Mouse (Mus musculus): ENCODE data around the gene Olfr1062. TPM values are rescaled to one million over a fixed set of nuclear protein-coding genes. Genes with fewer than 3 reads are reported as not detected.
"Not testable (repeated sequence)": the region's sequence is repeated elsewhere in the genome, so short reads cannot be mapped to it uniquely, and the experiment has no call there.

Olfr1062 gene
- polyA plus RNA-seq (2015; fragmentation: Nextera tagmentation; extraction: Ambion mirVana) = not detected in 2 replicates

DNA sequence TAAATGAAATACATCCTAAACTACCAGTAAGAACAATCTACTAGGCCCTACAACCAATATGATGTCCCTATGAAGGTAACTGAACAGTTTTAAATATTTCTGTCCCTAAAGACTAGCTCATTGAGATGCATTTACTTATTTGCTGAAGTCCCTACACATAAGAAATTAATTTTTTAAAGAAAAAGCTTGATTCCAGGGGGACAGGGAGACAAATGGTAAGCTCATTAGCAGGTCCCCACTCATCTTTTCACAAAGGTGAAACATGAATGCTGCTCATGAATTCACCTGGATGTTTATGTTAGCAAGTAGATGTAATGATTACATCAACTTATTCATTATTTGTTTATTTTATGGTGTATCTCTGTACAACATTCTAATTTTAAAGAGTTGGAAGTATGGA is at the start of gene Olfr1062:
Olfr1062 (minus strand) TSS at position 101 of the 400 bp plus-strand sequence.
- H3K9me3 ChIP-seq (ENCODE audit: low read length); H3K27ac ChIP-seq (ENCODE audit: low read depth); H3K27me3 ChIP-seq (ENCODE audit: insufficient read depth, low read length); DNase-seq; H3K9ac ChIP-seq (replicated peaks); H3K4me1 ChIP-seq (ENCODE audit: insufficient read depth); H3K36me3 ChIP-seq (replicated peaks; ENCODE audit: insufficient read depth, low read length); ATAC-seq; H3K4me2 ChIP-seq (ENCODE audit: low read depth, low read length); H3K4me3 ChIP-seq (ENCODE audit: low read depth, low read length): not testable (repeated sequence)

DNA sequence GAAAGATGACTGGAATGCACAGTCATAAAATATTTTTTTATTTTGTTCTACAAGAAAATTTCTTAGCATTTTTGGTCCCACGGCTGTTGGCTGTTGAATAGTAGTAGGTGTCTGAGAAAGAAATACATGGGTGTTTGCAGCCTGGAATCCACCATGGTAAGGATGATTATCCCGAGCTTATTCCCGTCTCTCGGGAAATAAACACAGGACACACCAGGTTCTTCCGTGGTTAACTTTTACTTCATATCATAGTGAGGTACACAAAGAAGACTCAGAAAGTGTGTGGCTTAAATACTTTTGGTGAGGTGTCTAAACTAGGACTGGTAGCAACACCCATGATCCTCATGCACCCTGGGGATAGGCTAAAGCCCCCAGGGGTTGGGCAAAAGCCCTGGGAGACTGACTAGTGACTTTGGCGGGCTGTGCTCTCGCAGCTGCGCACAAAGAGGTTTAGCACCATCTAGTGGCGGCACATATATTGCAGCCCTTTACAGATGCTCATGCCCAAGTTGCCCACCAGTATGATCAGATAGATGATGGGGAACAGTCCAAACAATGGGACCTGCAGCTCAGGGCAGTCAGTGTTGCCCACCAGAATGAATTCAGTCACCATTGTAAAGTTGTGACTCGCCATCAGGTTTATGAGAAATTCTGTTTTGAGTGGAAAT is 38.0 kb upstream of the Olfr1062 start:
- no peaks in the 10 kb centered on the region for H3K27me3 ChIP-seq (ENCODE audit: insufficient read depth, low read length)
- 29% methylated on average over 10 of the region's 10 CpGs for WGBS (ENCODE audit: insufficient replicate concordance)
- no peak overlapping the region for H3K4me3 ChIP-seq (ENCODE audit: low read depth, low read length)
- H3K36me3 ChIP-seq (replicated peaks; ENCODE audit: insufficient read depth, low read length) = no peaks in the 10 kb centered on the region
- H3K4me1 ChIP-seq (ENCODE audit: insufficient read depth) = no peaks in the 10 kb centered on the region
- no peak overlapping the region for H3K27ac ChIP-seq (ENCODE audit: low read depth)
- ATAC-seq (0 out of 2 replicates have a peak, but pooled peaks have one; percentile 33), DNase-seq (peak; percentile 59)
- H3K9me3 ChIP-seq (ENCODE audit: low read length) = no peaks in the 10 kb centered on the region
- no peak overlapping the region for H3K4me2 ChIP-seq (ENCODE audit: low read depth, low read length)
- no peak for TF ChIP-seq EP300 (IDR thresholded peaks at IDR 0.05; ENCODE audit: low read depth)
- TF ChIP-seq CTCF (IDR thresholded peaks at IDR 0.05; ENCODE audit: low read depth) = peak; percentile 80
- H3K9ac ChIP-seq (replicated peaks) = no peak overlapping the region

- Histone ChIP-seq H3K4me1 (ENCODE audit: insufficient read depth) (no peaks in the 10 kb centered on the region), H3K27me3 (ENCODE audit: insufficient read depth, low read length) (no peaks in the 10 kb centered on the region), H3K9ac (replicated peaks) (no peak overlapping the region), H3K4me3 (ENCODE audit: low read depth, low read length) (no peak overlapping the region), H3K36me3 (replicated peaks; ENCODE audit: insufficient read depth, low read length) (no peaks in the 10 kb centered on the region), H3K27ac (ENCODE audit: low read depth) (no peak overlapping the region), H3K9me3 (ENCODE audit: low read length) (no peaks in the 10 kb centered on the region), H3K4me2 (ENCODE audit: low read depth, low read length) (no peak overlapping the region)
- 80% methylated on average over 1 of the region's 1 CpGs for WGBS (ENCODE audit: insufficient replicate concordance)
- TF ChIP-seq CTCF (IDR thresholded peaks at IDR 0.05; ENCODE audit: low read depth) (no peak), EP300 (IDR thresholded peaks at IDR 0.05; ENCODE audit: low read depth) (no peak)
- no peak for ATAC-seq
- no peak for DNase-seq
These were observed 33.9 kb upstream of the Olfr1062 start for GRCm38 (mm10) chr2:86460434-86460833.

DNA sequence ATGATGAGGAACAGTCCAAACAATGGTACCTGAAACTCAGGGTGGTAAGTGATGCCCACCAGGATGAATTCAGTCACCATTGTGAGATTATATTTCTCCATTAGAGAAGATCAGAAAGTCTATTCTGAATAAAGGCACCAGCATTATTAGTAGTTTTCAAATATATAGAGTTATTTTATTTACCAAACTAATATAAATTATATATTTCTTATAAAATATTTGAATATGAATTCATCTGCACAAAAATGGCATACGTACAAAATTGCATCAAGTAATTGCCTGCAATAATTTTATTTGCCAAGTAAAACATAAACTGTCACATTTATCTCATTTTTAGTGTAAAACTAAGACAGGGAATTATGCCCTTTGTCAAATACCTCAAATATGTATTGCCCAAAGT is 29.6 kb upstream of the Olfr1062 start, which contains the start of gene Olfr1066:
Olfr1066 (minus strand) TSS at position 101 of the 400 bp plus-strand sequence.
- ATAC-seq (no peak), DNase-seq (no peak)
- no peak within 1 kb of the TSS for H3K4me3 ChIP-seq (ENCODE audit: low read depth, low read length)
- no peaks in the 10 kb centered on the region for H3K27me3 ChIP-seq (ENCODE audit: insufficient read depth, low read length)
- no peak within 1 kb of the TSS for H3K27ac ChIP-seq (ENCODE audit: low read depth)
- WGBS (ENCODE audit: insufficient replicate concordance) = 69% methylated on average over 1 of the region's 1 CpGs
- no peaks in the 10 kb centered on the region for H3K9me3 ChIP-seq (ENCODE audit: low read length)
- H3K4me2 ChIP-seq (ENCODE audit: low read depth, low read length) = no peak within 1 kb of the TSS
- TF ChIP-seq CTCF (IDR thresholded peaks at IDR 0.05; ENCODE audit: low read depth) (no peak), EP300 (IDR thresholded peaks at IDR 0.05; ENCODE audit: low read depth) (no peak)
- H3K4me1 ChIP-seq (ENCODE audit: insufficient read depth) = no peaks in the 10 kb centered on the region
- no peaks in the 10 kb centered on the region for H3K36me3 ChIP-seq (replicated peaks; ENCODE audit: insufficient read depth, low read length)
- H3K9ac ChIP-seq (replicated peaks) = no peak within 1 kb of the TSS

- not testable (repeated sequence) for H3K27me3 ChIP-seq (ENCODE audit: insufficient read depth, low read length); H3K4me1 ChIP-seq (ENCODE audit: insufficient read depth); DNase-seq; H3K4me3 ChIP-seq (ENCODE audit: low read depth, low read length); H3K27ac ChIP-seq (ENCODE audit: low read depth); H3K9ac ChIP-seq (replicated peaks); H3K9me3 ChIP-seq (ENCODE audit: low read length); ATAC-seq; H3K4me2 ChIP-seq (ENCODE audit: low read depth, low read length); H3K36me3 ChIP-seq (replicated peaks; ENCODE audit: insufficient read depth, low read length)
- WGBS (ENCODE audit: insufficient replicate concordance) = no CpG with 5 or more reads among the region's 1 CpGs
These were observed 23.9 kb upstream of the Olfr1062 start, which contains the start of gene Olfr1065 for GRCm38 (mm10) chr2:86450491-86450890. Gene Olfr1065, minus strand, starts transcription at chr2:86450591.

DNA sequence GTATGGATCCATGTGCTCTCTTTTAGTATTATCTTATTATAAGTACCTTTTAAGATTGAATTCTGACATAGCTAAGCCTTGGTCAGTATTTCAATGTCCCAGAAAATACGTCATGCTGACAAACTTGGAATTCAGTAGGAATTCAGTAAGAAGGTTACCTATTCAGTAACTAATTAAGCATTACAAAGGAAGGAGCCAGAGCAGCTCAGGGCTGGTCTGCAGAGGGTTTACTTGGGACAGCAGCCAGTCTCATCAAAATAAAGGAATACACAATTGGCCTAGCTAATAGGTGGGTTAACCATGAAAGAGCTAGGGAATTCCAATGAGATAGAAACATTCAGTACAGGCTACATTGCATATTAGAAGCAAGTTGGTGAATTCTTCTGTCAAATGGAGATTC is 15.6 kb upstream of the Olfr1062 start:
- not testable (repeated sequence) for ATAC-seq; DNase-seq; H3K9me3 ChIP-seq (ENCODE audit: low read length); H3K27me3 ChIP-seq (ENCODE audit: insufficient read depth, low read length); H3K9ac ChIP-seq (replicated peaks); H3K4me1 ChIP-seq (ENCODE audit: insufficient read depth); H3K27ac ChIP-seq (ENCODE audit: low read depth); H3K4me2 ChIP-seq (ENCODE audit: low read depth, low read length); H3K4me3 ChIP-seq (ENCODE audit: low read depth, low read length); H3K36me3 ChIP-seq (replicated peaks; ENCODE audit: insufficient read depth, low read length)
- WGBS (ENCODE audit: insufficient replicate concordance) = 61% methylated on average over 1 of the region's 1 CpGs

DNA sequence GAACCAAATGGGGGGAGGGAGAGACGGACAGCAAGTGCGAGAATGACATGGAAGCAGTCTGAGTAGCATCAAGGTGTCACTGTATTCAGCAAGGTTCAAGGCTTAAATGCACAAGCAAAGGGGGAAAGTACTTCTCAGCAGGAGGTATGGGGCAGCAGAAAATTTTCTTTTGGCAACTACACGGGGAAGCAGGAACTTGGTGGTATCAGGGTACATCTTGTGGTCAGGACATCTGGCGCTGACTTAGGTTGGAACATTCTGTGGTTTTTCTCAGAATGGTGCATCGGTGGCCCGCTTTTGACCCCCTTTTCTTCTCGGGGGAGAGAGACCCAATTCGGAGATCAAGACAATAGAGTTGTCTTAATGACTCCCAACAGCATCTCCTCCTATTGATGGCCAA is 2.0 kb upstream of the Olfr1062 start:
- ATAC-seq; H3K9ac ChIP-seq (replicated peaks); H3K9me3 ChIP-seq (ENCODE audit: low read length); H3K4me1 ChIP-seq (ENCODE audit: insufficient read depth); H3K36me3 ChIP-seq (replicated peaks; ENCODE audit: insufficient read depth, low read length); DNase-seq; H3K27me3 ChIP-seq (ENCODE audit: insufficient read depth, low read length); H3K27ac ChIP-seq (ENCODE audit: low read depth); H3K4me3 ChIP-seq (ENCODE audit: low read depth, low read length); H3K4me2 ChIP-seq (ENCODE audit: low read depth, low read length): not testable (repeated sequence)
- TF ChIP-seq EP300 (IDR thresholded peaks at IDR 0.05; ENCODE audit: low read depth) = peak; percentile 32; the same call in 1 of the 2 replicates
- WGBS (ENCODE audit: insufficient replicate concordance) = 52% methylated on average over 8 of the region's 8 CpGs
